Mouse (Mus musculus) 3134 (cell line): ENCODE measurements at regions not wholly inside any gene's neighbourhood (a gene's known extent, or its start where the extent isn't known, plus 50 kb on each side); places are given as distances from the start of the nearest gene placed in this dataset.

Experiments
- DNase-seq: peaks from one replicate; pipeline ENCODE4 v3.0.0-alpha.2; 2011; ENCODE audit warnings: low spot score; ENCODE audit not compliant: insufficient read length; ENCODE audit errors: extremely low read depth

DNA sequence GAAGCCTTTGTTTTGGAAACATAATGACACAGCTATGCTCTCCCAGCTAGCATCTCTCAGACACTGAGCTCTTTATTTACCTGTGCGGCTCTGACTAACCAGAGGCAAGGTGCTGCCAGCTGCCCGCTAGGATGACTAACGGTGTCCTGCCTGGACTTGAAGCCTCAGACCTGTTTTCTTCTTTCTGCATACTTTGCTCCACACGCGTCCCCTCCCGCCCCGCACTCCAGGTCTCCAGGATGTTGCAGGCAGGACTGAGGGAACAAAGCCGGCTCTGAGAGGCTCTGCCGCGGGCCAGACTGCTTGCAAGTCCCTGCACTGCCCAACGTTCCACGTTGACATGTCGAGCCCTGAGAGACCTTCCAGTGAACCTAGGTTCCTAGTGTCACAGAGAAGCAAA is 106.2 kb upstream of the Efcab1 start:
- peak; percentile 9 for DNase-seq

DNA sequence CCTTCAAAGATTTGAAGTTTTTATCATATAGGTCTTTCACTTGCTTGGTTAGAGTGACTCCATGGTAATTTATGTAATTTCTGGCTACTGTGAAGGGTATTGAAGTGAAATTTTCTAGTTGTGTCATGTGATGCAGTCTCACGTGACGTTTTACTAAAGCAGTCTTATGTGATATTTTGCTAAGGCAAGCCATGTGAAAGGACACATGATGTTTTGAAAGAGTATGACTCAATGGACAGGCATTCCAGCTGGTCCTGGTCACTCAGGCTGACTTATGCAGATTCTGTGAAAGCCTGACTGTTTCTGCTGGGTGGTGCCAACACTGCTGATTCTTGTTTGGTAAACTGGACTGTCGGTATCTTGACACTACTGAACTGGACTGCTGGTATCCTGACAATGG is 79.4 kb upstream of the Efcab1 start:
- DNase-seq: peak; percentile 40

DNA sequence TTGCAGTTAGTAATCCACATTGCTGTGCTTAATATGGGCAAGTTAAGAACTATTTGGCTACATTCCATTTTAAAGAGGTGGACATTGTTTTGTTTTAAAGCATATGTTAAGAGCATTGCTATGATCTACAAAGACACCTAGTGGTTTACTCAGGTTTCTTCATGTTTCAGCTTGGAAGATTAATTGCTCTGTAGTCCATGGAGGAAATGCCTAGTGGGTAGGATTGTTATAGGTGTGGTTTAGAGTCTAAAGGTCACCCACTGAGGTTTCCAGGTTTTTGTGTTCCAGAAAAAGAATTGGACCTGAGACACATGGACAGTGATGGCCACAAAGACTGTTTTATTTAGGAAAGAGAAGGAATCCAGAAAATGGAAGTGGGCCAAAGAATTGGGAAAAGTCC is 65.6 kb upstream of the Efcab1 start:
- DNase-seq: no peak
